8 mouse cellular contexts compared by ENCODE assay signal in genomic region chr2:125723086-125723407, GRCm38 (mm10). TPM values are rescaled to one million over a fixed set of nuclear protein-coding genes. Genes with fewer than 3 reads are reported as not detected.
DNase-seq lines count a peak whose midpoint lies in the region; ATAC-seq and TF ChIP-seq lines count a peak whose summit lies in the region.

No protein-coding gene starts in this region.

- WGBS in lung, adult 2 months: 23% methylated on average over 18 of the region's 18 CpGs
- 5% methylated on average over 17 of the region's 18 CpGs for WGBS in embryonic facial prominence, embryonic 14.5 days
- 4% methylated on average over 18 of the region's 18 CpGs for WGBS in limb, embryonic 10.5 days
- under 1% methylated on average over 18 of the region's 18 CpGs for WGBS in neural tube, embryonic 14.5 days

- H3K9me3 ChIP-seq in embryonic facial prominence, embryonic 14.5 days (ENCODE audit: control insufficient read depth, low read length): no peaks in the 10 kb centered on the region
- no peaks in the 10 kb centered on the region for H3K9me3 ChIP-seq in limb, embryonic 10.5 days (replicated peaks)
- no peaks in the 10 kb centered on the region for H3K9me3 ChIP-seq in neural tube, embryonic 14.5 days (ENCODE audit: control insufficient read depth, low read length)

- TF ChIP-seq CTCF in lung, adult 2 months (IDR thresholded peaks at IDR 0.05; ENCODE audit: insufficient read depth, low read length): no peak

- peak overlapping the region; percentile 56 for H3K9ac ChIP-seq in embryonic facial prominence, embryonic 14.5 days (ENCODE audit: low read depth, low read length)
- peak overlapping the region; percentile 62 for H3K9ac ChIP-seq in neural tube, embryonic 14.5 days (replicated peaks; ENCODE audit: low read depth, low read length)

- no peak for TF ChIP-seq POLR2A in lung, adult 2 months (IDR thresholded peaks at IDR 0.05; ENCODE audit: borderline replicate concordance, extremely low read depth, low read depth, low read length)

- H3K27me3 ChIP-seq in embryonic facial prominence, embryonic 14.5 days (replicated peaks; ENCODE audit: control insufficient read depth, insufficient read depth, low read length): peaks cover 35% of the 10 kb centered on the region
- peaks cover 68% of the 10 kb centered on the region for H3K27me3 ChIP-seq in limb, embryonic 10.5 days (ENCODE audit: low read depth, poor library complexity, severe bottlenecking)
- peaks cover 3% of the 10 kb centered on the region; the same call in 1 of the 2 replicates for H3K27me3 ChIP-seq in neural tube, embryonic 14.5 days (ENCODE audit: control insufficient read depth, insufficient read depth, low read length)

- DNase-seq in lung, adult 2 months: no peak
- no peak for DNase-seq in lung, adult 18-20 months
- DNase-seq in embryonic facial prominence, embryonic 14.5 days (ENCODE audit: low spot score): no peak
- no peak for DNase-seq in limb, embryonic 10.5 days (ENCODE audit: low spot score)
- no peak for DNase-seq in urinary bladder, postnatal 14 days (ENCODE audit: low spot score)
- DNase-seq in layer of hippocampus, postnatal 25 days (ENCODE audit: extremely low spot score in 1 of 2, low spot score in 1 of 2): no peak

- ATAC-seq in embryonic facial prominence, embryonic 14.5 days (ENCODE audit: low read depth): no peak
- peak; percentile 62; the same call in 1 of the 2 replicates for ATAC-seq in neural tube, embryonic 14.5 days (ENCODE audit: low read depth)
- ATAC-seq in erythroid progenitor cell, adult 5-6 weeks (replicated peaks; ENCODE audit: low FRiP score, poor library complexity, severe bottlenecking): no peak

- H3K4me2 ChIP-seq in embryonic facial prominence, embryonic 14.5 days (ENCODE audit: low read depth, low read length): peak overlapping the region; percentile 89
- H3K4me2 ChIP-seq in neural tube, embryonic 14.5 days (ENCODE audit: low read depth, low read length): peak overlapping the region; percentile 99

- peak overlapping the region; percentile 29 for H3K4me3 ChIP-seq in lung, adult 2 months (replicated peaks; ENCODE audit: extremely low read depth, low read depth, low read length)
- H3K4me3 ChIP-seq in embryonic facial prominence, embryonic 14.5 days (ENCODE audit: low read depth, low read length): peak overlapping the region; percentile 46
- peak overlapping the region; percentile 66 for H3K4me3 ChIP-seq in limb, embryonic 10.5 days
- peak overlapping the region; percentile 50 for H3K4me3 ChIP-seq in neural tube, embryonic 14.5 days (ENCODE audit: low read depth, low read length)

- H3K4me1 ChIP-seq in lung, adult 2 months (ENCODE audit: control insufficient read depth, insufficient read depth, low read length): peaks cover 5% of the 10 kb centered on the region
- H3K4me1 ChIP-seq in embryonic facial prominence, embryonic 14.5 days (ENCODE audit: control insufficient read depth, insufficient read depth, low read length): peaks cover 9% of the 10 kb centered on the region
- peaks cover 28% of the 10 kb centered on the region for H3K4me1 ChIP-seq in limb, embryonic 10.5 days
- H3K4me1 ChIP-seq in neural tube, embryonic 14.5 days (ENCODE audit: control insufficient read depth, insufficient read depth, low read length): peaks cover 7% of the 10 kb centered on the region; the same call in 1 of the 2 replicates

- H3K27ac ChIP-seq in embryonic facial prominence, embryonic 14.5 days (replicated peaks; ENCODE audit: low read depth, low read length): no peak overlapping the region
- peak overlapping the region; percentile 74; the same call in 1 of the 2 replicates for H3K27ac ChIP-seq in limb, embryonic 10.5 days
- H3K27ac ChIP-seq in neural tube, embryonic 14.5 days (ENCODE audit: low read depth, low read length): peak overlapping the region; percentile 48; the same call in 1 of the 2 replicates

- H3K36me3 ChIP-seq in embryonic facial prominence, embryonic 14.5 days (ENCODE audit: control insufficient read depth, insufficient read depth, low read length): no peaks in the 10 kb centered on the region
- no peaks in the 10 kb centered on the region for H3K36me3 ChIP-seq in limb, embryonic 10.5 days
- H3K36me3 ChIP-seq in neural tube, embryonic 14.5 days (ENCODE audit: control insufficient read depth, insufficient read depth, low read length): no peaks in the 10 kb centered on the region

RNA-seq across cellular contexts. Expression of gene Shc4, which starts 0.9 kb away (rescaled TPM):
- 0.34 and 0.51 TPM in 2 replicates for polyA plus RNA-seq in lung, adult 2 months (2012; rRNA removed)
- 1.3 and 2.1 TPM in 2 replicates for polyA plus RNA-seq in embryonic facial prominence, embryonic 14.5 days (2014; fragmentation: Nextera tagmentation; extraction: Ambion mirVana)
- polyA plus RNA-seq in limb, embryonic 10.5 days (2016; fragmentation: Nextera tagmentation; extraction: Ambion mirVana): 1.4 TPM in 2 replicates
- 3.1 and 4.6 TPM in 2 replicates for polyA plus RNA-seq in neural tube, embryonic 14.5 days (2014; fragmentation: Nextera tagmentation; extraction: Ambion mirVana)
- total RNA-seq in erythroid progenitor cell, adult 5-6 weeks (2015; ENCODE audit: low replicate concordance): not detected in 2 replicates
- 0.15 and 3.3 TPM in 2 replicates for total RNA-seq in erythroid progenitor cell, adult 5-6 weeks (2017; ENCODE audit: low replicate concordance)
- 1 to 10 TPM; 4.3 to 4.5 TPM for total RNA-seq in layer of hippocampus, postnatal 25 days (2021)

RNA-seq across cellular contexts. Expression of gene Eid1, which starts 50.2 kb away (rescaled TPM):
- 23.2 and 27.4 TPM in 2 replicates for polyA plus RNA-seq in lung, adult 2 months (2012; rRNA removed)
- polyA plus RNA-seq in embryonic facial prominence, embryonic 14.5 days (2014; fragmentation: Nextera tagmentation; extraction: Ambion mirVana): 273 and 294 TPM in 2 replicates
- polyA plus RNA-seq in limb, embryonic 10.5 days (2016; fragmentation: Nextera tagmentation; extraction: Ambion mirVana): 106 and 135 TPM in 2 replicates
- 524 and 526 TPM in 2 replicates for polyA plus RNA-seq in neural tube, embryonic 14.5 days (2014; fragmentation: Nextera tagmentation; extraction: Ambion mirVana)
- 52.0 and 77.1 TPM in 2 replicates for total RNA-seq in erythroid progenitor cell, adult 5-6 weeks (2015; ENCODE audit: low replicate concordance)
- 96.0 and 96.6 TPM in 2 replicates for total RNA-seq in erythroid progenitor cell, adult 5-6 weeks (2017; ENCODE audit: low replicate concordance)
- 100 to 1,000 TPM; 268 to 295 TPM for total RNA-seq in layer of hippocampus, postnatal 25 days (2021)

RNA-seq across cellular contexts. Expression of gene Secisbp2l, which starts 59.6 kb away (rescaled TPM):
- 23.2 and 29.1 TPM in 2 replicates for polyA plus RNA-seq in lung, adult 2 months (2012; rRNA removed)
- polyA plus RNA-seq in embryonic facial prominence, embryonic 14.5 days (2014; fragmentation: Nextera tagmentation; extraction: Ambion mirVana): 21.8 and 22.1 TPM in 2 replicates
- polyA plus RNA-seq in limb, embryonic 10.5 days (2016; fragmentation: Nextera tagmentation; extraction: Ambion mirVana): 12.3 and 16.2 TPM in 2 replicates
- 42.1 and 45.3 TPM in 2 replicates for polyA plus RNA-seq in neural tube, embryonic 14.5 days (2014; fragmentation: Nextera tagmentation; extraction: Ambion mirVana)
- total RNA-seq in erythroid progenitor cell, adult 5-6 weeks (2015; ENCODE audit: low replicate concordance): 19.3 and 23.4 TPM in 2 replicates
- 35.2 and 43.1 TPM in 2 replicates for total RNA-seq in erythroid progenitor cell, adult 5-6 weeks (2017; ENCODE audit: low replicate concordance)
- 100 to 1,000 TPM; 107 to 116 TPM for total RNA-seq in layer of hippocampus, postnatal 25 days (2021)
